Comparison of ENCODE assay signal across 8 mouse cellular contexts in genomic region chr2:17729770-17730647, GRCm38 (mm10). TPM values are rescaled to one million over a fixed set of nuclear protein-coding genes. Genes with fewer than 3 reads are reported as not detected.
DNase-seq lines count a peak whose midpoint lies in the region; ATAC-seq and TF ChIP-seq lines count a peak whose summit lies in the region.

No protein-coding gene starts in this region.

- peak overlapping the region; percentile 100 for H3K4me2 ChIP-seq in heart, embryonic 15.5 days
- peak overlapping the region; percentile 99 for H3K4me2 ChIP-seq in stomach, embryonic 14.5 days (replicated peaks; ENCODE audit: low read depth, low read length)

- no peaks in the 10 kb centered on the region for H3K9me3 ChIP-seq in heart, embryonic 15.5 days (replicated peaks)
- H3K9me3 ChIP-seq in stomach, embryonic 14.5 days (ENCODE audit: control insufficient read depth, low read depth, low read length): no peaks in the 10 kb centered on the region

- H3K27ac ChIP-seq in heart, embryonic 15.5 days: no peak overlapping the region
- H3K27ac ChIP-seq in left cerebral cortex, adult 2 months: peak overlapping the region; percentile 95
- H3K27ac ChIP-seq in stomach, embryonic 14.5 days (ENCODE audit: low read length): no peak overlapping the region

- no peaks in the 10 kb centered on the region for H3K36me3 ChIP-seq in heart, embryonic 15.5 days
- no peaks in the 10 kb centered on the region for H3K36me3 ChIP-seq in stomach, embryonic 14.5 days (ENCODE audit: control insufficient read depth, insufficient read depth, low read length)

- intact Hi-C loops in left cerebral cortex, adult 2 months (cut with DNase I): loop anchor here (2.0 to 10.0 kb wide), 6 partner anchors 85 to 317 kb away; partner anchors contain the start of gene Skida1

- H3K4me1 ChIP-seq in heart, embryonic 15.5 days (replicated peaks): peaks cover 16% of the 10 kb centered on the region
- peaks cover 11% of the 10 kb centered on the region; the same call in 1 of the 2 replicates for H3K4me1 ChIP-seq in stomach, embryonic 14.5 days (ENCODE audit: control insufficient read depth, insufficient read depth, low read length)

- peak overlapping the region; percentile 76 for H3K4me3 ChIP-seq in heart, embryonic 15.5 days
- peak overlapping the region; percentile 92 for H3K4me3 ChIP-seq in left cerebral cortex, adult 2 months
- peak overlapping the region; percentile 54 for H3K4me3 ChIP-seq in stomach, embryonic 14.5 days (ENCODE audit: low read depth, low read length)

- TF ChIP-seq CTCF in left cerebral cortex, adult 2 months (IDR thresholded peaks at IDR 0.05): no peak; the same call in none of the 2 replicates

- peak overlapping the region; percentile 66; the same call in 1 of the 2 replicates for H3K9ac ChIP-seq in heart, embryonic 15.5 days
- H3K9ac ChIP-seq in stomach, embryonic 14.5 days (replicated peaks; ENCODE audit: low read depth, low read length): no peak overlapping the region

- 8% methylated on average over 25 of the region's 25 CpGs for WGBS in heart, embryonic 15.5 days
- 11% methylated on average over 24 of the region's 25 CpGs for WGBS in stomach, embryonic 14.5 days

- peak; percentile 9 for DNase-seq in urinary bladder, postnatal 25 days (ENCODE audit: low spot score)
- no peak for DNase-seq in urinary bladder, adult 2 months (ENCODE audit: low spot score)
- DNase-seq in left cerebral cortex, adult 2 months (ENCODE audit: extremely low spot score in 1 of 2, low spot score in 2 of 2): peak; percentile 46 to 54
- DNase-seq in thymus, postnatal 25 days: no peak

- 0 out of 2 replicates have a peak, but pooled peaks have one; percentile 37 for ATAC-seq in common myeloid progenitor, adult 5-6 weeks (replicated peaks; ENCODE audit: low read depth, poor library complexity, severe bottlenecking)
- ATAC-seq in heart, embryonic 15.5 days (replicated peaks; ENCODE audit: insufficient number of reproducible peaks, insufficient read depth, low FRiP score, low read depth): 0 out of 2 replicates have a peak, but pooled peaks have one; percentile 45
- peak; percentile 37 for ATAC-seq in megakaryocyte progenitor cell, adult 5-6 weeks (replicated peaks; ENCODE audit: poor library complexity)
- ATAC-seq in stomach, embryonic 14.5 days (ENCODE audit: insufficient number of reproducible peaks, insufficient read depth, low FRiP score, low read depth): peak; percentile 33

- H3K27me3 ChIP-seq in heart, embryonic 15.5 days: peaks cover 32% of the 10 kb centered on the region
- 0 out of 2 replicates have a peak, but pooled peaks cover 17% of the 10 kb centered on the region for H3K27me3 ChIP-seq in stomach, embryonic 14.5 days (ENCODE audit: control insufficient read depth, insufficient read depth, low read length)

RNA-seq across cellular contexts. Expression of gene Nebl, which starts 1.3 kb away (rescaled TPM):
- polyA plus RNA-seq in urinary bladder, adult 2 months (2012; rRNA removed): 0.44 and 0.83 TPM in 2 replicates
- 0.18 and 0.82 TPM in 2 replicates for total RNA-seq in common myeloid progenitor, adult 5-6 weeks (2017)
- 200 and 237 TPM in 2 replicates for polyA plus RNA-seq in heart, embryonic 15.5 days (2015; fragmentation: Nextera tagmentation; extraction: Ambion mirVana)
- 10 to 100 TPM; 80.3 to 80.9 TPM for total RNA-seq in left cerebral cortex, adult 2 months (2021)
- total RNA-seq in megakaryocyte progenitor cell, adult 5-6 weeks (2015): 2.5 and 3.0 TPM in 2 replicates
- 1.7 and 5.0 TPM in 2 replicates for total RNA-seq in megakaryocyte progenitor cell, adult 5-6 weeks (2017)
- polyA plus RNA-seq in stomach, embryonic 14.5 days (2014; fragmentation: Nextera tagmentation; extraction: Ambion mirVana): 3.5 and 3.8 TPM in 2 replicates

Comparison
In these comparisons a context has a peak if more than half of its experiments do, and no peak if none do; other contexts are left out.
1. DNase-seq: peak in urinary bladder, postnatal 25 days (single experiment) and left cerebral cortex, adult 2 months (2 of 2); none in urinary bladder, adult 2 months (single experiment) and thymus, postnatal 25 days (single experiment).
2. RNA of gene Nebl, which starts 1.3 kb away (total RNA-seq): 80.3 to 80.9 TPM in left cerebral cortex, adult 2 months; 1.7 to 5.0 TPM in megakaryocyte progenitor cell, adult 5-6 weeks and 0.18 to 0.82 TPM in common myeloid progenitor, adult 5-6 weeks; every median in the first group is over 10 times any median in the second.
3. Peak in every context shown above with its lines, with median percentiles within 50 percentile points of each other: ATAC-seq and H3K4me3 ChIP-seq.